Mouse (Mus musculus) left cerebral cortex, postnatal 36 days (tissue): ENCODE measurements around the gene Krcc1. TPM values are rescaled to one million over a fixed set of nuclear protein-coding genes. Genes with fewer than 3 reads are reported as not detected.
A peak's percentile ranks its signal among the peaks of the same experiment; 100 is the strongest.

ENCODE experiments used
- DNase-seq, 2 experiments: peaks; one replicate each; pipeline ENCODE4 v3.0.0; 2021 to 2022; ENCODE audit warnings: low spot score in 2 of 2, mixed read lengths in 1 of 2
- intact Hi-C: fragments of 180-260 bp; cut with DNase I; formaldehyde crosslinking; loops from one replicate; pipeline ENCODE4 v1.15.1; 2025
- total RNA-seq, 2 experiments: library from RNA; stranded (reverse); gene quantifications; 2 replicates each; pipeline ENCODE4 v1.2.3; 2021

Gene Krcc1
- total RNA-seq = 10 to 100 TPM; 14.1 to 15.2 TPM

- intact Hi-C loops = loop anchor here (5.0 kb wide), 1 partner anchor 126 kb away; no protein-coding TSS in a partner anchor
These were observed at the start of gene Krcc1 for GRCm38 (mm10) chr6:71271389-71272315. Gene Krcc1, plus strand, starts transcription at chr6:71271677.

GRCm38 (mm10) chr6:71224184-71224943 is 47.1 kb upstream of the Krcc1 start:
- intact Hi-C loops = no loop called here
- no peak for DNase-seq

More at GRCm38 (mm10) chr6:71271389-71272315, at the start of gene Krcc1:
- peak; percentile 95 to 97 for DNase-seq

GRCm38 (mm10) chr6:71226544-71226943 is 44.9 kb upstream of the Krcc1 start:
- no peak for DNase-seq
- intact Hi-C loops = no loop called here

GRCm38 (mm10) chr6:71227157-71227770 is 44.2 kb upstream of the Krcc1 start:
- no peak for DNase-seq
- intact Hi-C loops = no loop called here

- intact Hi-C loops = no loop called here
- no peak for DNase-seq
These were observed 36.4 kb upstream of the Krcc1 start for GRCm38 (mm10) chr6:71235121-71235520.

- DNase-seq = no peak
- intact Hi-C loops = no loop called here
These were observed 35.5 kb upstream of the Krcc1 start for GRCm38 (mm10) chr6:71235944-71236343.

- DNase-seq = no peak
- intact Hi-C loops = no loop called here
These were observed 35.0 kb upstream of the Krcc1 start for GRCm38 (mm10) chr6:71236506-71236905.

DNA sequence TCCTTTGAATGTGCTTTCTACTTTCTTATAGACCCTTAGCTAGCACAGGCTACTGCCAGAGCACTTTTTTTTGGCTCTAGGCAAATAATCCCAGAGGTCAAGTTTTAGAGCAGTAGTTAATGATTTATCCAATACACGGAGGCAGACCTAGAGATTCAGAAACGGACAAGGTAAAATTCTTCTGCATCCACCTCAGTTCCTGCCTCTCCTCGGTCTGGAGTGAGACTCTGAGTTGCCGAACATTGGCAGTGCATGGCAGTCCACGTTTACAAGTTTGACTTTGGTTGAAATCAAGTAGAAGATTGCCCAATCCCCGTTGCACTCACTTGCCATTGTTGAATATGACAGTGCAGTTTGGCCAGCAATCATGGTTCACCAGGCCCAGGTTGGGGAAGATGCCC is 34.4 kb upstream of the Krcc1 start:
- DNase-seq = no peak
- intact Hi-C loops = no loop called here

DNA sequence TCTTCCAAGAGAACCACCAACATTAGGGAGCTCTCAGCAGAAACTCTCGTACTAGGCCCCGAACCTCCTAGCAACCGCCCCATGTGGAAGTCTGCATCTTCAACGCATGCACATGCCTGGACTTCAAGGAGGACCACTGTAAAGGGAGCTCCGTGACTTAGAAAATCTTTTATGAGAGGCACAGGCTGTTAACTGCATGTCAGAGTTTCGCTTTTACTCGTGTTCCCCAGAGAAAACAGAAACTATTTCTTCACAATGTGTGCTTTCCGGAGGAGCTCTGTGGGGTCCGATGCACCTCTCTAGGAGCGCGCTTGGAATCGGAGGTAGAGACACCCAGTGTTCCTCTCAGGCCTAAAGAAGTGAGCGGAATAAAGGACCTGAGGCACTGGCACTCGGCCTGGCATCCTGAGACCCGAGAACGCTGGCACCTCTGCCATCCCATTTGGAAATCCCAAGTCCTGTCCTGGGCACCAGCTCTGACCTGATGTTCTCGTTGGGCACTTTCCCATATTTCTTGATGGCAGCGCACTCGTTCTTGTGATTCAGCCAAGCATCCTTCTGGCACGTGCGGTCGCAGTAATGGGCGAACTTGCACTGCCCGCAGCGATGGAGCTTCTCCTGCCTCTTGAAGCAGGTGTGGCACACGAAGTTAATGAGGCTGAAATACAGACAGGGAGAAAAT is 32.3 kb upstream of the Krcc1 start:
- no peak for DNase-seq

GRCm38 (mm10) chr6:71240831-71241230 is 30.6 kb upstream of the Krcc1 start:
- intact Hi-C loops = no loop called here
- no peak for DNase-seq

More for the DNA sequence above, 32.3 kb upstream of the Krcc1 start:
- intact Hi-C loops = no loop called here

DNA sequence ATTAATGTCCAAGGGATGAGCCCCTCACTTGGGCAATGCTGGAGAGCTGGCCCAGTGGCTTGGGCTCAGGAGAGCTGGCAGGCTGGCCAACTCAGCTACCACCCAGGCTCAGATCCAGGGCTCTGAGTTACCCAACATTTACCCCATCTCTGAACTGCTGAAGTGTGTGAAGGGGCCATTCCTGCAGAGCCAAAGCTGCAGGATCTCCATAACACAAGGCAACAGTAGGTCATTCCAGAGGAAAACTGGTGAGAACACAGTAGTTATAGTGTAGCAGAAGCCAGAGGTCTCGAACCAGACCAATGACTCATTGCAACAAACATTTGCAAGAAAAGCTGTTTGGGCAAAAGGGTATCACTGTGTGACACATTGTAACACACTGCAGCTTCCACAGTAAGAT is 28.7 kb upstream of the Krcc1 start:
- intact Hi-C loops = no loop called here
- no peak for DNase-seq

DNA sequence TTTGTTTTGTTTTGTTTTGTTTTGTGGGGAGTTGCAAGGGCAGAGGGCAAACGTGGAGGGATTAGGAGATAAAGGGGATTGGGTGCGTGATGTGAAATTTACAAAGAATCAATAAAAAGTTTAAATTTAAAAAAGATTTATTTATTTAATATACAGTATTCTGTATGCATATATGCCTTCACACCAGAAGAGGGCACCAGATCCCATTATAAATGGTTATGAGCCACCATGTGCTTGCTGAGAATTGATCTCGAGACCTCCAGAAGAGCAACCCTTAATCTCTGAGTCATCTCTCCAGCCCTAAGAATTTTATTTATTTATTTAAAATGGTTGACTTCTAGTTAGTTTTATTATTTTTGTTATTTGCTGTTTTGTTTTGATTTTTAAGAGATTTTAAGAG is 28.2 kb upstream of the Krcc1 start:
- intact Hi-C loops = no loop called here

GRCm38 (mm10) chr6:71248420-71248819 is 23.1 kb upstream of the Krcc1 start:
- intact Hi-C loops = no loop called here
- no peak for DNase-seq

More for the DNA sequence above, 28.2 kb upstream of the Krcc1 start:
- DNase-seq = no peak

GRCm38 (mm10) chr6:71249615-71250014 is 21.9 kb upstream of the Krcc1 start:
- no peak for DNase-seq
- intact Hi-C loops = no loop called here

GRCm38 (mm10) chr6:71250951-71251350 is 20.5 kb upstream of the Krcc1 start:
- intact Hi-C loops = no loop called here
- DNase-seq = no peak

DNA sequence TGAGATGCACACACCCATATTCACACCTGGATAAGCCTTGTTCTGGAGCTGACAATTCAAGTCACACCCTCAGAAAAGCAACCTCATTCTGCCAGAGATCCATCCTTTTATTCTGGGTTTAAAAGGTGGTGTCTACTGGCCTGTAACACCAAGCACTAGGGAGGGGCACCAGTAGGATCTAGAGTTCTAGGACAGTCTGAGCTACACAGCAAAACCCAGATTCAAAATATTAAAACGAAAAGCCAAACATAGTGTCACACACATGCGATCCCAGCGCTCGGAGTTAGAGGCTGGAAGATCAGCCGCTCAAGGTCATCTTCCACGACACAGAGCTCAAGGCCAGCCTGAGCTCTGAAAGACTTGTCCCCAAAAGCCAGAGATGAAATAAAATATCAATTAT is 17.0 kb upstream of the Krcc1 start:
- no peak for DNase-seq
- intact Hi-C loops = no loop called here

DNA sequence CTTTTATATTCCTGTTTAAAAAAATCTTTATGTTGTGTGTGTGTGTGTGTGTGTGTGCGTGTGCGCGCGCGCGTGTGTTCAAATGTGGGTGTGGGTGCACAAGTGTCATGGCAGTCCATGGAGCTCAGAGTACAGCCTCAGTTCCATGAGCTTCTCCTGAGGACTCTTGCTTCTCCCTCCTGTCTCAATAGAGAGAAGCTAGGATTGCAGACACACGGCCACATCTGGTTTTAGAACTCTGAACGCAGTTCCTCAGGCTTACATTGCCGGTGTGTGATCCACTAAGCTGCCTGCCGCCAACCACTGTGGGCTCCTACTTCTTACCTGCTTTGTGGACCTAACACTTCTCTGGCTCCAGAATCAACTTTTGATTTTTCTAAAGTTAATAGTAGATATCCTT is 15.3 kb upstream of the Krcc1 start:
- intact Hi-C loops = no loop called here
- DNase-seq = no peak

- intact Hi-C loops = no loop called here
- DNase-seq = no peak
These were observed 14.1 kb upstream of the Krcc1 start for GRCm38 (mm10) chr6:71257375-71257774.

- DNase-seq = no peak
- intact Hi-C loops = no loop called here
These were observed 12.9 kb upstream of the Krcc1 start for GRCm38 (mm10) chr6:71258562-71258961.

DNA sequence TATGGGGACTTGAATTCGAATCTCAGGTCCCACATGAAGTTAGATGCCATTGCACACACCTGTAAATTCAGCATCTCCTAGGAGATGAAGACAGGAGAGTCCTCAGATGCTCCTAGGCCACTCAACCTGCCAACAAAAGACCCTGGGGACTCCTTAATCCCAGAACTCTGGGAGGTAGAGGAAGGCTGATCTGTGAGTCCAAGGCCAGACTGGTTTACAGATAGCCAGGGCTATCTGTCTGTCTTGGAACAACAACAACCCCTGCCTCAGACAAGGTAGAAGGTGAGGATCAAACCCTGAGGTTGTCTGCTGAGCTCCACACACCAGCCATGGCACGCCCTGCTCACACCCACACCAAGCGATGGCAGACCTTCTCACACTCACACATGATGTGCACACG is 12.3 kb upstream of the Krcc1 start:
- DNase-seq = no peak
- intact Hi-C loops = no loop called here
